ENCODE assay signal across 13 mouse cellular contexts in the genomic region with DNA sequence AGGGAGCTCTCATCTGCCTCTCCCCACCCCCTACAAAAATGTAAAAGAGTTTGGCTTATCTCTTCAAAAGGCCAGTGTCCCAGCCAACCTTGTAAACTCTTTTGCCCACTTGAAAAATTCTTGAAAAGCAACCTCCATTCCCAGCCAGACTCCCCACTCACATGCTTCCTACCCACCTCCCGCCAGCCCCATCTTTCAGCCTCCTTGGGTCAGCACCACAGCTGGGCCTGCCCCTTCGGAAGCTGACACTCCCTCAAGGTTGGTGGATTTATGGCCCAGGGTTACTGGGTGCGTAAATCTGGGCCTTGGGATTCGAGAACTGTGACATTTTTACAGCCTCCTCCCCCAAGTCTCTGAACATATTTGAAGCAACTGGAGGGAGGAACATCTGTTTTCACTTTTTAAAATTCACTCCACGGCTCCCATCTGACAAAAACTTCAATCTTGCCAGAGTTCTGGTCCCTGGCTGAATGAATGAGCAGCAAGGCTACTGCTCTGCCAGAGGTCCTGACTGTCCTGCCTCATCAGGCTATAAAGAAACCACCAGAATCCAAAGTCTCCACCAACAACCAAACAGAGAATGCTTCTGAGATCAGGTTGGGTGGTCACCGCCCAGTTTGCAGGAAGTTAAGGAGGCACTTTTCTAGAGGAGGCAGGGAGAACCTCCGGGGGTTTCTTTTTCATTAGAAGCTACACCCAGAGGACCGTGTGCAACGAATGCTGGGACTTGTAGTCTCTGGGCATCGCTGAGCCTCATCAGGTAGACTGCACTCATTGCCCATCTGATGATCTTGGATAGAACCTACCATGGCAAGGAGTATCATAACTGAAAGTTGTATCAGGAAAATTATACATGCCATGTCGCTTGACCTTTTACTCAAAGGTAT.
DNase-seq lines count a peak whose midpoint lies in the region; ATAC-seq and TF ChIP-seq lines count a peak whose summit lies in the region.
"Had no signal": no experiment of that assay in that cellular context is flagged by ENCODE, and none has a peak within 500 bp of the region (broad histone marks: within the 10 kb centered on the region; RNA-seq: fewer than 3 reads in every experiment).

No protein-coding gene starts in this region.

- H3K9me3 ChIP-seq in intestine, embryonic 16.5 days (ENCODE audit: control insufficient read depth, low read length), result no peaks in the 10 kb centered on the region
- H3K9me3 ChIP-seq in neural tube, embryonic 11.5 days (ENCODE audit: control insufficient read depth, low read length), result no peaks in the 10 kb centered on the region
- H3K9me3 ChIP-seq: heart, embryonic 10.5 days had no signal

- H3K4me3 ChIP-seq in lung, adult 2 months (replicated peaks; ENCODE audit: extremely low read depth, low read depth, low read length), result no peak overlapping the region
- H3K4me3 ChIP-seq in intestine, embryonic 16.5 days (ENCODE audit: low read length), result no peak overlapping the region
- no peak overlapping the region for H3K4me3 ChIP-seq in neural tube, embryonic 11.5 days (ENCODE audit: low read depth, low read length)
- no peak overlapping the region for H3K4me3 ChIP-seq in thymus, adult 2 months (ENCODE audit: control insufficient read depth, insufficient read depth, low read length)
- H3K4me3 ChIP-seq: heart, embryonic 10.5 days had no signal

- H3K4me2 ChIP-seq in intestine, embryonic 16.5 days (ENCODE audit: low read depth, low read length), result no peak overlapping the region
- no peak overlapping the region for H3K4me2 ChIP-seq in neural tube, embryonic 11.5 days (ENCODE audit: low read depth)

- H3K9ac ChIP-seq in intestine, embryonic 16.5 days (ENCODE audit: low read depth, low read length), result no peak overlapping the region
- no peak overlapping the region; the same call in 1 of the 2 replicates for H3K9ac ChIP-seq in neural tube, embryonic 11.5 days (ENCODE audit: low read length)

- TF ChIP-seq POLR2A in lung, adult 2 months (IDR thresholded peaks at IDR 0.05; ENCODE audit: borderline replicate concordance, extremely low read depth, low read depth, low read length), result no peak
- TF ChIP-seq POLR2A in thymus, adult 2 months (IDR thresholded peaks at IDR 0.05; ENCODE audit: control insufficient read depth, extremely low read depth, insufficient read depth, low read length, poor library complexity), result no peak

- peaks cover 4% of the 10 kb centered on the region; the same call in 1 of the 2 replicates for H3K4me1 ChIP-seq in lung, adult 2 months (ENCODE audit: control insufficient read depth, insufficient read depth, low read length)
- peaks cover 7% of the 10 kb centered on the region; the same call in 1 of the 2 replicates for H3K4me1 ChIP-seq in intestine, embryonic 16.5 days (ENCODE audit: control insufficient read depth, insufficient read depth, low read length)
- no peaks in the 10 kb centered on the region; the same call in 1 of the 2 replicates for H3K4me1 ChIP-seq in neural tube, embryonic 11.5 days (ENCODE audit: control insufficient read depth, insufficient read depth, low read length)
- H3K4me1 ChIP-seq in thymus, adult 2 months (replicated peaks; ENCODE audit: control insufficient read depth, insufficient read depth, low read length), result no peaks in the 10 kb centered on the region

- 62% methylated on average over 11 of the region's 11 CpGs for WGBS in lung, adult 2 months
- WGBS in intestine, embryonic 16.5 days, result 54% methylated on average over 11 of the region's 11 CpGs
- WGBS in neural tube, embryonic 11.5 days, result 42% methylated on average over 11 of the region's 11 CpGs
- WGBS in thymus, adult 2 months, result 75% methylated on average over 11 of the region's 11 CpGs

- peak; percentile 66; the same call in 1 of the 2 replicates for ATAC-seq in intestine, embryonic 16.5 days
- ATAC-seq in neural tube, embryonic 11.5 days (ENCODE audit: insufficient read depth, low FRiP score, low TSS enrichment), result no peak
- ATAC-seq: hindbrain, postnatal 0 days had no signal

- H3K27me3 ChIP-seq in intestine, embryonic 16.5 days (replicated peaks; ENCODE audit: control insufficient read depth, insufficient read depth, low read length), result no peaks in the 10 kb centered on the region
- H3K27me3 ChIP-seq in neural tube, embryonic 11.5 days (ENCODE audit: control insufficient read depth, insufficient read depth, low read length), result no peaks in the 10 kb centered on the region
- H3K27me3 ChIP-seq in thymus, adult 2 months (ENCODE audit: control insufficient read depth, insufficient read depth, low read length), result no peaks in the 10 kb centered on the region

- H3K36me3 ChIP-seq in intestine, embryonic 16.5 days (ENCODE audit: control insufficient read depth, insufficient read depth, low read length), result no peaks in the 10 kb centered on the region
- no peaks in the 10 kb centered on the region for H3K36me3 ChIP-seq in neural tube, embryonic 11.5 days (ENCODE audit: control insufficient read depth, insufficient read depth, low read length)
- H3K36me3 ChIP-seq in thymus, adult 2 months (ENCODE audit: control insufficient read depth, insufficient read depth, low read length), result no peaks in the 10 kb centered on the region
- H3K36me3 ChIP-seq: heart, embryonic 10.5 days had no signal

- DNase-seq in lung, adult 2 months, result peak; percentile 46
- DNase-seq in lung, postnatal 10 days, result no peak
- peak; percentile 71 to 82 for DNase-seq in adrenal gland, postnatal 36 days
- DNase-seq in neural tube, embryonic 11.5 days (ENCODE audit: low spot score), result no peak
- no peak for DNase-seq in thymus, adult 2 months
- no peak for DNase-seq in ovary, postnatal 14 days (ENCODE audit: low spot score)
- DNase-seq: left cerebral cortex, postnatal 4 days; midbrain, embryonic 14.5 days; right cerebral cortex, postnatal 4 days; thymus, postnatal 14 days had no signal

- no peak for TF ChIP-seq CTCF in lung, adult 2 months (IDR thresholded peaks at IDR 0.05; ENCODE audit: insufficient read depth, low read length)
- no peak for TF ChIP-seq CTCF in thymus, adult 2 months (IDR thresholded peaks at IDR 0.05; ENCODE audit: borderline replicate concordance, control insufficient read depth, extremely low read depth, insufficient read depth, low read length, poor library complexity)

- no peak overlapping the region for H3K27ac ChIP-seq in intestine, embryonic 16.5 days (ENCODE audit: low read length)
- H3K27ac ChIP-seq in neural tube, embryonic 11.5 days (ENCODE audit: low read depth, low read length), result 0 out of 2 replicates have a peak overlapping the region, but pooled peaks have one; percentile 14
- H3K27ac ChIP-seq in thymus, adult 2 months (ENCODE audit: control insufficient read depth, insufficient read depth, low read length), result no peak overlapping the region
- H3K27ac ChIP-seq: heart, embryonic 10.5 days; hindbrain, postnatal 0 days had no signal

Comparison
In these comparisons a context has a peak if more than half of its experiments do, and no peak if none do; other contexts are left out.
1. DNase-seq: peak in lung, adult 2 months (single experiment) and adrenal gland, postnatal 36 days (2 of 2); none in lung, postnatal 10 days (single experiment), neural tube, embryonic 11.5 days (single experiment), thymus, adult 2 months (single experiment) and ovary, postnatal 14 days (single experiment).